Mouse (Mus musculus) left cerebral cortex, adult 18-20 months (tissue): ENCODE measurements around the gene Exosc8. TPM values are rescaled to one million over a fixed set of nuclear protein-coding genes. Genes with fewer than 3 reads are reported as not detected.
"Not testable (repeated sequence)": the region's sequence is repeated elsewhere in the genome, so short reads cannot be mapped to it uniquely, and the experiment has no call there.

Experiments
- DNase-seq, 2 experiments: peaks; one replicate each; pipeline ENCODE4 v3.0.0; 2021 to 2022; ENCODE audit warnings: low spot score in 2 of 2, mixed read lengths in 1 of 2
- total RNA-seq, 2 experiments: library from RNA; stranded (reverse); gene quantifications; 2 replicates each; pipeline ENCODE4 v1.2.3; 2021

Exosc8 gene
- total RNA-seq, 2 experiments from 2014 or later, result 31.4 to 31.9 TPM

DNA sequence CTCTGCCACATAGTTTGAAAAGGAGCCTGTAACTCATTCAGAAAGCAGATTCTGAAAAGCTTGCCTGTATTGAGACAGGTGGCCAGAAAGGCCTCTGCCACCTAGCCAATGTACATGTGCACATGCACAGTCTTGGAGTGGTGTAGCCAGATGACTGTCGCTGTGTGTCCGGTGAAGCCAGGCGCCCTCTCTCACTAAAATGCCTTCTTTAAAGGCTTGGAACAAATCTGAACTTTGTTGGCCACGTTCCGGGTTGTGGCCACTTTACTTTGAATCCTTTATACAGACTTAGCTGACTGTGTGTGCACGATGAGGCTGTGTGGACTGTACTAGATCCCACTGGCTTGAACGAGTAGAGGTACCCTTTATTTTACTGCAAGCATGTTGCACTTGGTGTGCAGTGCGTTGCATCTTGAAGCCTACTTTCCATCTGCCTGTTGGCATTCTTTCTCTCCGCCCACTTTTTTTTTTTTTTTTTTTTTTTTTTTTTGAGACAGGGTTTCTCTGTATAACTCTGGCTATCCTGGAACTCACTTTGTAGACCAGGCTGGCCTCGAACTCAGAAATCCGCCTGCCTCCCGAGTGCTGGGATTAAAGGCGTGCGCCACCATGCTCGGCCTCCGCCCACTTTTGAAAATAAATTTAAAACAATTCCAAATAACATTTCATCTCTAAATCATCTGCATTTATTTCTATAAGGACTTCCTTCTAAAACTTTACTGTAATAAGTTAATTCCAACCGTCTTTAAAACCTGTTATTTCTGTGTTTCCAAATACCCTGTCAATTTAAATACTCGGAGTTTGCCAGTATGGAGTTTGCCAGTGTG is 1.1 kb upstream of the Exosc8 start:
- no peak for DNase-seq

DNA sequence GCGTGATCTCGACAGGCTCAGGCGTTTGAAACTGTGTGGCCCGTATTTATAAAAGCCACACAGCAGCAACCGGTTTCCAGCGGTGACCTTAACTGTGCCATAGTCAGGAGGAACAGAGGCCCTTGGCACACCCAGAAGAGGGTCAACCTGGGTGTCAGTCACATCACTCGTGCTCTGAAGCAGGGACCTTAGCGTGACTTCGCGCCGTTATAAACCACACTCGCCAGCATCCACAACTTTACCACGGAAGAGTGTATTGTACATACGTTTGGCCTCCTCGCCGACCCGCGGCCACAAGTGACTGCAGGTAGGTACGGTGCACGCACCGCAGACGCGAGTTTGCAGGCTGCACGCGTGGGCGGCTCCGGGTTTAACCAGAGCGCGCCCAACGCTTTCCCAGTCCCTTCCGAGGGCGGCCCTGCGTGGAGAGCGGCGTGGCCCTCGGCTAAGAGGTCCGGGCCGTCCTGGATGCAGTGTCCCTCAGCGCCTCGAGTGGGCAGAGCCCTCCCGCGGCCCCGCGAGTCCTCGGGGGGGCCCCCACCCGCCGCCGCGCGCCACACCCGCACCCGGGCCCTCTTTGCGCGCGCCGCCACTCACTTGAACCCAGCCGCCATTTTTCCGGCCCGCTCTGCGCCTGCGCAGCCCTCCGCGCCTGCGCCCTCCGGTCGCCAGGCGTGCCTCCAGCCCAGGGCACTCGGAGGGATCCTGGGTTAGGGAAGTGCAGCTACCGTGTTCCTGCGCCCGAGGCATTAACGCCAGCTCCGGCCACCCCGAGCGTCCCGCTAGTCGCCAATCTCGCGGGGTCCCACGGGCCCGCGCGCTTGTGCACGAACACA is 564 bp downstream of the Exosc8 start:
- DNase-seq, result peak; percentile 91 to 92

DNA sequence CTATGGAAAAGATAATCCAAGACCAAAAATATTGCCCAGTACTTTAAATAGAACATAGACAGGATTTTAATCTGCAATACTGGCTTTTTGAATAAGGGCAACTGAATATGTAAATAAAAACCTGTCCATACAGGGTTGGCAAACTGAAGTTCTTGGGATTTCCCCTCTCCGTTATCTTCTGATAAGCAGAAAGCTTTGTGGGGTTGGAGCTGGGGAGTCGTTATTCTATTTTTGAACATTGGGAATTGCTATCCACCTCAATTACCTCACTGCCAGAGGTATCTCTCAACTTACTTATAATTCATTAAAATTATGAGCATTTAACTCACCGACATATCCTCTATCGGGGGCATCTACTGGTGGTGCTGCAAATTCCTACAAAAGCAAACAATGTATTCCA is 2.8 kb downstream of the Exosc8 start:
- no peak for DNase-seq

DNA sequence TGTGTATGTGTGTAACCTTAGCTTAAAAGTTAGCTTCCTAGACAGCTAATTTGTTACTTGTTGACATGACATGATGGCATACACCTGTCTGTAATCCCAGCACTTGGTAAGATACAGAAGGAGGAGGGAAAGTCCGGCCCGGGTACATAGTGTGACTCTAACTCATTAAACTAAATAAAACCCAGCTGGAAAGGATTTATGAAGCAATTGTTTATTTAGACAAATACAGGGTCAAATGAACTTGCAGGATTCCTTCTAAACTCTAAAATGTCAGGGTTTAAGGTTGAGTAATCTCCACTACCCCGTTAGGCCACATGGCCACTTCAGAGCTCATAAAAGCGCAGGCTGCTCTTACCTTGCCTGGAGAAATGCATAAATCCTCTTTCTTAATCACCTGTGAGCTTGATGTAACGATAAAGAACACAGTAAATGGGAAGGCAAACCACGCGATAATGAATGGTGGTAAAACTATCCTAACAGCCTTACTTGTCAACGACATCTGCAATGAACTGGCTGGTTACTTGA is 3.5 kb downstream of the Exosc8 start:
- no peak for DNase-seq

DNA sequence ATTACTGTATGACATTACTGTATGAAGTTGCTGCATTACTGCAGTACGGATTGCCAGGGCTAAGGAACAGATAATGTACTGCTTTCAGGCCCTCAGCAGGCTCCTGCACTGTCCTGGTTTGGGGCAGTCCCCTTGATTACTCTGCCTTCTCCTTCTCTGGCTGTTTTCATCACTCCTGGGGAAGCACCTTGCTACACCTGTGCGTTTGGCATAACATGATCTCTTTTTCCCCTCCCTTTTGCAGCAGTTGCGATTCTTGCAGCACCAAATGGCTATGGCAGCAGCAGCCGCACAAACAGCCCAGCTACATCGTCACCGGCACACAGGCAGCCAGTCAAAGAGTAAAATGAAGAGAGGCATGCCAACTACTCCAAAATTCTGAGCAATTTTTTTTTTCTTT is 7.1 kb downstream of the Exosc8 start:
- DNase-seq, result no peak

DNA sequence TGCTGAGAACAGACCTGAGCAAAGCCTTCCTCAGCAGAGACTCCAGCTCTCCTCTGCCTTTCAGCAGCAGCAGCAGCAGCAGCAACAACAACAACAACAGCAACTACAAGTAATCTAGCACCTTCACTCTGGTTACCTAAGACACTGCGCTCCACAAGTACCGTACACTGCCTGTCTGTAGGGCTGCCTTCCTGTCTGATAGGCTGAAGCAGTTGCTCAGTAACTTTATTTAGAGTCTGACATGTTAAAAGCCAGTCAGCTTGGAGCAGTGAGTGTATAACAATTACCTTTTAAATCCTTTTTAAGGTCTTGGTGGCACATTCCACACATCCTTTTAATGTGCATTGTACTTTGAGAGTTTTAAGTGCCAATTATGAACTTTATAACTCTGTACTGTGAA is 7.6 kb downstream of the Exosc8 start:
- no peak for DNase-seq

DNA sequence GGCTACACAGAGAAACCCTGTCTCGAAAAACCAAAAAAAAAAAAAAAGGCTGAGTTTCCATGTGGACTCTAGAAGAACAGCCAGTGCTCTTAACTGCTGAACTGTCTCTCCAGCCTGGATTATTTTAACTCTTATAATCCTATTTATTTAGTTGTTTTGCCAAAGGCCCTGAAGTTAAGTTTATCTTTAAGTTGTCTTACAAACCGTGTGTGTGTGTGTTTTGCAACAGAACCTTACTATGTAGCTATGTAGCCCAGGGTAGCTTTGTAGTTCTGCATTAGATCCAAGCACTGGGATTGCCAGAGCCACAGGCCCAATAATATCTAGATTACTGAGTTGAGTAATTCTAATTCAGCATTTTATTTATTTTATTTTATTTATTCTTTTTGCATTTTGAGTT is 9.8 kb downstream of the Exosc8 start:
- DNase-seq, result no peak

DNA sequence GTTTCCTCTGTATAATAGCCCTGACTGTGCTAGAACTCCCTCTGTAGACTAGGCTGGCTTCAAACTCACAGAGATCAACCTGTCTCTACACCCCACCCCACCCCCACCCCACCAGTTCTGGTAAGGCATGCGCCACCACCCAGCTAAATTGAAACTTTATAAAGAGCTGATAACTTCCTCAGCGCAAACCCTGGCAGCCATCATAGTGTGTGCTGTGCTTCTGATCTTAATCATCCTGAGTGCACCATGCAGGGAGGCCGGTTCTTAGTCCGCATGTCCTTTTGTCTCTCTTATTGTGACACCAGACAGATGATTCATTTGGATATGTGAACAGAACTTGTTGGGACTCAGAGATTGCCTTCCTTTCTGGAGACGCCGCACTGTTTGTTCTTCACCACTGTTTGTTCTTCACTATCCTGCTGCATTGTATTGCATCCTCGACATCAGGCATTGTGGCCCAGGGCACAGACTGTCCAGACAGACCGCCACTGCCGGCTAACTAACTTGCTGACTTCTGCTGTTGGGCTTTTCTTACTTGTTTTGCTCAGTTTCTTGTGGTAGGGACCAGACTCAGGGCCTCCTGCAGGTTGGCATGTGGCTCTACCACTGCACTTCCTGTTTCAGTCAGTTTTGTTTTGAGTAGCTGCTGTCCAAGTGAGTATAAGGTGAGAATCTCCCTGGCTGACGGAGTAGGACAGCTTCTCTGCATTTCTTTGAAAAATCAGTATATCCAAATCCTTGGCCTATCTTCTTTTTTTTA is 11.3 kb downstream of the Exosc8 start:
- DNase-seq, result no peak

DNA sequence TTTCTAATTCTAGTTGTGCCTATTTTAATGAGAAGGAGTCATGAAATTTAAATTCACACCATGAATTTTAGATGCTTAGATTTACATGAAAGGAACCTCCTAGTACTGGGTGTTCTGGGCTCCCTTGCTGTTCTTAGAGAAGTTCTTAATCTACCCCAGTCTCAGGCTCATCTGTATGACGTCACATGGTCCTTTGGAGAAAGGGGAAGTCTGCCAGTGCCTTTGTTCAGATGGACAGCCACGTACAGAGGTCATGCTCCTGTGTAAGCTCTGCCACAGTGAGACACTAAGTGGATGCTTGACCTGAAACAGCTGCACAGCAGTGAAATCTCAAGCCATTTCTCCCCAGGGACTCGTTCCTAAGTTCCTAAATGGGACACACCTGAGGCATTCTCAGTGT is 16.2 kb downstream of the Exosc8 start:
- no peak for DNase-seq

DNA sequence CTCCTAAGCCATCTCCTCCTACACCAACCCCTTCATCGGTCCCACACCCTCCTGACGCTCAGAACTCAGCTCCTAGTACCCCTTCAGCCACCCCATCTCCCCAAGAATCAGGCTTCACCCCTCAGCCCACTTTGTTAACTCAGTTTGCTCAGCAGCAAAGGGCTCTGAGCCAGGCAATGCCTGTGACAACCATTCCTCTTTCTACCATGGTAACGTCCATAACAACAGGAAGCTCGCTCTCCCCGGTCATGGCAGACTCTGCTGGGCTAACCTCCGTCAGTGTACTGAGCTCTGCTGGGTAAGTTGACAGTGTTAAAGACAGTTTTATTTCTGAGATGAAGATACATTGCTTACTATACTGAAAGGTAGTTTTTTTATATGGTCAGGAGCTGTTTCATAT is 17.8 kb downstream of the Exosc8 start:
- no peak for DNase-seq

DNA sequence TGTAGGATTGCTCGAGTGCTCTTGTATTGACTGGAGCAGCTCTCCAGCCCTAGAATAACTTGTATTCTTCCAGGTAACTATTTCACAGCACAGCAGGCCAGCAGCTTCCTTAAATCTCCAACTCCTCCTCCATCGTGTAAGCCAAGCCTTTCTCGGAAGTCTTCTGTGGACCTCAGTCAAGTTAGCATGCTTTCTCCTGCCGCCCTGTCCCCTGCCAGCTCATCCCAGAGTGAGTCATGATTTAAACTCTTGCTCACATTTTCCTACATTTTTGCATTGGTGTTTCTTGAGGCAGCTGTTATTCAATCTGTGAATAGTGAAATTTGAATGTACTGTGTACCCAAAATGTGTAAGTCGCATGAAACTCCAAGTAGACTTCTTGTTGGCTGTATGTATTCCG is 19.7 kb downstream of the Exosc8 start:
- peak; percentile 39 to 48 for DNase-seq

DNA sequence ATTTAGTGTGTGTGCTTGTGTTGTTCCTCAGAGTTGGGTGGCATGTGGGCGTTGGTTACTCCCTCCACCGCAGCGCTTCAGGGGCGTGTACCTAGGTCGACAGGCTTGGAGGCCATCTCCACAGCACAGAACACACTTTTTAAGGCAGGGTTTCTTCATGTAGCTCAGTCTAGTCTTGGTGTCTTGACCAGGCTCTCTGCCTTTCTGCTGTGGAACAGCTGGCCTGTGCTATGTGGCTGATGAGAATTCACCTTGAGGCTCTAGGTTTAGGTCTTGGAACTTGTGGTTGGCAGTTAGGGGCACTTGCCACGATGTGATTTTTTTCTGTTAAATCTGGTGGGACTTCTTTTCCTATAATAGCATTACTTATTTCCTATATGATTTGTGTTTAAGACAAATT is 20.9 kb downstream of the Exosc8 start, which contains the start of gene Gm21958:
Gene Gm21958 (minus strand): TSS at position 101 of the 400 bp plus-strand sequence.
- no peak for DNase-seq

DNA sequence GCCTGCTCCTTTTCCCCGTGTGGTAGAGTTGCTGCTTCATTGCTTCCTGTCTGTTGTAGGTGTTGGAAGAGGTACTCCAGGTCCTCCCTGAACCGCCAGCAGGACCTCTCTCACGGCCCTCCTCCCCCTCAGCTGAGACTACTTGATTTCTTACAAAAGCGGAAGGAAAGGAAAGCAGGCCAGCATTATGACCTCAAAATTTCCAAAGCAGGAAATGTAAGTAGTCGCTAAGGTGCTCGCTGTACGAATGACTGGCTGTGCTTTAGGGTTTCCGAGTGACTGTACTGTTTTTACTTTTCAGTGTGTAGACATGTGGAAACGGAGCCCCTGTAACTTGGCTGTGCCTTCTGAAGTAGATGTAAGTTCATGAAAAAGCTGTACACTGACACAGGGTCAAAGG is 26.2 kb downstream of the Exosc8 start:
- no peak for DNase-seq

DNA sequence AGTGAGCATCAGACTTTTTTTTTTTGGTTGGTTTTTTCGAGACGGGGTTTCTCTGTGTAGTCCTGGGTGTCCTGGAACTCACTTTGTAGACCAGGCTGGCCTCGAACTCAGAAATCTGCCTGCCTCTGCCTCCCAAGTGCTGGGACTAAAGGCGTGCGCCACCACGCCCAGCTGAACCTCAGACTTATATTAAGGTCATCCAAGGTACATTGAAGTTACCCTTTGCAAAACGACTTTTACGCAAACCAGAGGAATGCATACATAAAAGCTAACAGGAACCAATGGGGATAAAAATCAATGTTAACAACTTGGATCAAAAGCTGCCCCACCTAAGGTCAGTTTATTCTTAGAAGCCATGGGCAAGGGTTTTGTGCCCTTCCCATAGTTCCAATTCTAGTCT is 31.1 kb downstream of the Exosc8 start:
- not testable (repeated sequence) for DNase-seq

DNA sequence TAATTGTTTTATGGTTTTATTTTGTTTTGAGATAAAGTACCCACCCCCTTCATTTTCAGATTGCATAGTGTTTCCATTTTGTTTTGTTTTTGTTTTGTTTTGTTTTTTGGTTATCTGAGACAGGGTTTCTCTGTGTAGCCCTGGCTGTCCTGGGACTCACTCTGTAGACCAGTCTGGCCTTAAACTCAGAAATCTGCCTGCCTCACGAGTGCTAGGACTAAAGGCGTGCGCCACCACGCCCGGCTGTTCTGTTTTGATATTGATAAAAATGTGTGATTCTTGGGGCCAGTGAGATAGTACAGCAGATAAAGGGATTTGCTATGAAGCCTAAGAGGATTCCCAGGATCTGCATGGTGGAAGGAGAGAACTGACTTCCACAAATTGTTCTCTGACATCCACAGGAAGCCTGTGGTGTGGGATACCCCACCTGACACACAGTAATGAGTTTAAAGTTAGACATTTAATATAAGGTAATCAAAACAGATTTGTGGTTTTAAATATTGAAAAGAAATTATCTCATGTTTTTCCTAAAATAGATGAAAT is 35.4 kb downstream of the Exosc8 start:
- no peak for DNase-seq

DNA sequence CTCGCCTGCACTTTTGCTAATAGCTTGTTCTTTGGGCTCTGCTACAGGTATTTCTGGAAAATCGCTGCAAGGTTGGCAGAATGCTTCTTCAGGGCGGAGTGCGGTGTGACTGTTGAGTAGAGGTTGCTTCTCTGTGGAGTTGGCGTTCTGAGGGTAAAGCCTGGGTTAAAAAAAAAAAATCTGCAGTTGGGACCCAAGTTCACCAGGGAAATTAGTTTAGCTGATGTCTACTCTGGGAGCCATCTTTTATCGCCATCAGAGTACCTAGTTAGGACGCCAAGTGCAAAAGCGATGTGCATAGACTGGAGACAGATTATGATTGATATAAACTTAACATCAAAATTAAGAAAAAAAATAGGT is 42.2 kb downstream of the Exosc8 start:
- no peak for DNase-seq

DNA sequence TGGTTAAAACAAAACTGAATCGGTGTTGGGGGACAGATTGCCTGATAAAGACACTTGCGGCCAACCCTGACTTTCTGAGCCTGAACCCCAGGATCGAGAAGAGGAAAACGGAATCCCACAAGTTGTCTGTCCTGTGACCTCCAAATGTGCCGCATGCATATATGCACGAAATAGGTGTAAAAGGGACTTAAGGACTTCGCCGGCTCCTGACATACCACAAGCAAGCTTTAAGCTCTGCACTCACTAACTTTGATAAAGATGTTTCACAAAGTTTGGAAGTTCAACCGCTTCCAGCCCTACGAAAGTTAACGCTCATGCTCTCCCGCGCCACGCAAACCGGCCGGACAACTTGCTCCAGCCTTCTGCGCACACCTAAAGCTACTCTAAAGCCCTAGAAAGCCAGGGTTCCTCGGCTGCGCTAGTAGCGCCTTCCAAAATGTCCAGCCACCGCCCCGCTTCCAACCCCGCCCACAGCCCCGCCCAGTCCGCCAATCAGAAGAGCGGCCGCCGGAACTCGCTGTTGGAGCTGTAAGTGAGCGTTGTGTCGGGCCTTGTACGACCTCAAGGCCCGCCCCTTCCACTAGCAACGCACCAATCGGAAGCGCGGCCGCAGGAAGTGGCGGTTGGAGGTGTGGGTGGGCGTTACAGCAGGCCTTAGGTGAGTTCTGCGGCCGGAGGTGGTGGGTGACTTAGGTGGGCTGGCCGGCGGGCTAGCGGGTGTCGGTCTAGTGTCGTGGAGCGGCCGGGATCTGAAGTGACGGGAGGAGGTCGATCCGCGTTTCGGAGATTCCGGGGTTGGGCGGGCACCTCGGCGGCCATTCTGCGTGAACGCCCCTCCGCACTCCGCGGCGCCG is 42.8 kb downstream of the Exosc8 start, which contains the start of gene Supt20:
Gene Supt20 (plus strand): TSS at position 606 of the 854 bp plus-strand sequence.
- DNase-seq, result peak; percentile 87 to 95

DNA sequence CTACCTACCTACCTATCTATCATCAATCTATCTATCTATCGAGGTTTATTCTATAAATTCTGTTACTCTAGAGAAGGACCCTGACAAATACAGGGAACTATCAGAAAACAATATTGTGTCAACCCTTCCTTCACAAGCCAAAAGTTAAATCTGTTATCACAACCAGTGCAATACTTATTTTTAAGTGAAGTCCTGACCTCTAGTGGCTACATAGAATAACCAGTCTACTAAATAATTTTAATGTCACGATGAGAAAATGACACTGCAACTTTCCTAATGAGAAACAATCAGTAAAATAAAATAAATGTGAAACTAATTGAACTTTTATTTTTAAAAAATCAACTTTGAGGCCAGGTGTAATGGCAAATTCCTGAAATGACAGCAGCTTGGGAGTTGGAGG is 46.1 kb downstream of the Exosc8 start:
- DNase-seq, result no peak

DNA sequence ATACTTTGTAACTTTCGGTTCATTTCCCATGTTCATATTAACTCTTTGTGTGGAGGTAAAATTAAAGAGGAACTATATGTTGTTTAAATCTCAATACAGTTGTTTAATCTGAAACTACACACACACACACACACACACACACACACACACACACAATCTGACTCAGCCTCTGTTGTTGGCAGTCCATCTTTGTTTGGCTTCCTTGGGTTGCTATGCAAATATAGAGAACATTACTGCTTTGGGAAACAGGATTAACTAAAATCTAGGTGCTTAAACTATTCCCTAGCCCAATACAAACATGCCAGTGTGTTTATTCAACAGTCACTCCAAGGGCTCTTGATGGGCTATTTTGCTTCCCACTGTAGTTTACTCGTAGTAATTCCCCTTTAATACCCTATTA is 47.9 kb downstream of the Exosc8 start:
- DNase-seq, result no peak

DNA sequence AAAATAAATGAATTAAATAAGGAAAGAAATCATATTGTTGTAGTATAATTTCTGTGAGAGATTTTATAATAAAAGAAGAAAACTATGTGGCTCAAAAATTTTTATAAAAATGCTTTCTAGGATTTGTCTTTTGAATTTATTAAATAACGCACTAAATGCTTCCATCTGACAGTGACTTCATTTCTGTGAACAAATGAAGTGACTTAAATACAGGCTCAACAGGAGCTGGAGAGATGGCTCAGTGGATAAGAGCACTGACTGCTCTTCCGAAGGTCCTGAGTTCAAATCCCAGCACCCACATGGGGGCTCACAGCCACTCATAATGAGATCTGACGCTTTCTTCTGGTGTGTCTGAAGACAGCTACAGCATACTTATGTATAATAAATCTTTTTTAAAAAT is 50.0 kb downstream of the Exosc8 start:
- DNase-seq, result no peak
